Mouse (Mus musculus): Measurements from ENCODE around the gene Aldh3a1.

- TF ChIP-seq CTCF (IDR thresholded peaks at IDR 0.05; ENCODE audit: low read depth, low read length) (peak; percentile 17), POLR2A (IDR thresholded peaks at IDR 0.05; ENCODE audit: insufficient read depth, low read length) (no peak)
These were observed 13.0 kb downstream of the Aldh3a1 start for GRCm38 (mm10) chr11:61220156-61220881.
